Mouse (Mus musculus): ENCODE data around the gene Dusp28. TPM values are rescaled to one million over a fixed set of nuclear protein-coding genes. Genes with fewer than 3 reads are reported as not detected.

The Dusp28 gene
- polyA plus RNA-seq (2015; fragmentation: Nextera tagmentation; extraction: Ambion mirVana): 7.4 and 8.0 TPM in 2 replicates

- Histone ChIP-seq H3K36me3 (replicated peaks) (no peaks in the 10 kb centered on the region), H3K27ac (replicated peaks) (peak within 1 kb of the TSS; percentile 92), H3K9me3 (replicated peaks) (no peaks in the 10 kb centered on the region), H3K27me3 (peaks cover 15% of the 10 kb centered on the region; the same call in 1 of the 2 replicates), H3K9ac (peak within 1 kb of the TSS; percentile 71), H3K4me1 (replicated peaks) (peaks cover 66% of the 10 kb centered on the region), H3K4me3 (replicated peaks) (peak within 1 kb of the TSS; percentile 82), H3K4me2 (peak within 1 kb of the TSS; percentile 95)
- under 1% methylated on average over 81 of the region's 81 CpGs for WGBS (ENCODE audit: insufficient replicate concordance)
- peak; percentile 92 for ATAC-seq (ENCODE audit: insufficient read depth)
These were observed at the start of gene Dusp28 for GRCm38 (mm10) chr1:92906779-92907631. Gene Dusp28 (plus strand): TSS chr1:92906981.

GRCm38 (mm10) chr1:92861503-92861902 lies 45.3 kb upstream of the Dusp28 start:
- H3K9me3 ChIP-seq (replicated peaks): no peaks in the 10 kb centered on the region
- no peak overlapping the region for H3K4me3 ChIP-seq (replicated peaks)
- H3K4me2 ChIP-seq: no peak overlapping the region
- no peak overlapping the region for H3K27ac ChIP-seq (replicated peaks)
- H3K9ac ChIP-seq: no peak overlapping the region
- no peaks in the 10 kb centered on the region for H3K27me3 ChIP-seq
- WGBS (ENCODE audit: insufficient replicate concordance): 45% methylated on average over 6 of the region's 6 CpGs
- H3K4me1 ChIP-seq (replicated peaks): no peaks in the 10 kb centered on the region
- H3K36me3 ChIP-seq (replicated peaks): no peaks in the 10 kb centered on the region
- ATAC-seq (ENCODE audit: insufficient read depth): no peak

DNA sequence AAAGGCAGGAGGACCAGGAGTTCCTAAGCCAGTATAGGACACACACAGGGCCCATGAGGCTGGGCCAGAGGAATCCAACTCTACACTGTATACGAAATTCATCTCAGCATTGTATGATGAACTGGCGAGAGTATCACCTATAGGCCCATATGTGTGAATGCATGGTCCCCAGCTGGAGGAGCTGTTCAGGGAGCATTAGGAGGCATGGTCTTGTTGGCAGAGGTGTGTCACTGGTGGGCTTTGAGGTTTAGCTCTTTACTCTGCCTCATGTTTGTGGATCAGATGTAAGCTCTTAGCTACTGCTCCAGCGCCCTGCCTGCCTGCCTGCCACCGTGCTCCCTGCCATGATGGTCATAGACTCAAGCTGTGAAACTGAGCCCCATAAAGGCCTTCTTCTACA lies 43.5 kb upstream of the Dusp28 start:
- Histone ChIP-seq H3K9ac (no peak overlapping the region), H3K27me3 (no peaks in the 10 kb centered on the region), H3K27ac (replicated peaks) (no peak overlapping the region), H3K4me3 (replicated peaks) (no peak overlapping the region), H3K9me3 (replicated peaks) (no peaks in the 10 kb centered on the region), H3K4me2 (no peak overlapping the region), H3K4me1 (replicated peaks) (no peaks in the 10 kb centered on the region), H3K36me3 (replicated peaks) (no peaks in the 10 kb centered on the region)
- 59% methylated on average over 4 of the region's 4 CpGs for WGBS (ENCODE audit: insufficient replicate concordance)
- no peak for ATAC-seq (ENCODE audit: insufficient read depth)

GRCm38 (mm10) chr1:92866170-92866569 lies 40.6 kb upstream of the Dusp28 start:
- WGBS (ENCODE audit: insufficient replicate concordance): 47% methylated on average over 2 of the region's 2 CpGs
- Histone ChIP-seq H3K36me3 (replicated peaks) (no peaks in the 10 kb centered on the region), H3K27ac (replicated peaks) (no peak overlapping the region), H3K9me3 (replicated peaks) (no peaks in the 10 kb centered on the region), H3K4me3 (replicated peaks) (no peak overlapping the region), H3K4me2 (no peak overlapping the region), H3K4me1 (replicated peaks) (no peaks in the 10 kb centered on the region), H3K9ac (no peak overlapping the region), H3K27me3 (no peaks in the 10 kb centered on the region)
- ATAC-seq (ENCODE audit: insufficient read depth): no peak

DNA sequence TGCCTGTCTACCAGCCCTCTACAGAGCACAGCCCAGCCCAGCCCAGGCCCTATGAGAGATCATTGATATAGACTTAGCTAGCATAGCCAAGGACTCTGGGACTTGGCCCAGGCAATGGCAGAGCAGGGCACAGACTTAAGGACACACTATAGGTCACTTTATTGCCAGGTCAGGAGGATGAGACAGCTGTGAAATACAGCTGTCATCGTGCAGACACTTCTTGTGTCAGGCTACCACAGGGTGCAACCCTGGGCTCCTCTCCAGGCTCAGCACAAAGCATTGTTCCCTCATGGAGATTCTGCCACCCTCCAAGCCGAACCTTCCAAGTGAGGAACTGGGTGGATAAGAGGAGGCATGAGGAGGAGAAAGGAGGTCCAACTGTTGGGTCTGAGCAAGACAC lies 36.8 kb upstream of the Dusp28 start:
- Histone ChIP-seq H3K4me3 (replicated peaks) (no peak overlapping the region), H3K36me3 (replicated peaks) (no peaks in the 10 kb centered on the region), H3K4me1 (replicated peaks) (no peaks in the 10 kb centered on the region)

GRCm38 (mm10) chr1:92872666-92873065 lies 34.1 kb upstream of the Dusp28 start:
- H3K36me3 ChIP-seq (replicated peaks): no peaks in the 10 kb centered on the region
- no peaks in the 10 kb centered on the region for H3K27me3 ChIP-seq
- H3K9ac ChIP-seq: no peak overlapping the region
- H3K4me3 ChIP-seq (replicated peaks): no peak overlapping the region
- no peak overlapping the region for H3K27ac ChIP-seq (replicated peaks)
- no peak overlapping the region for H3K4me2 ChIP-seq
- 68% methylated on average over 7 of the region's 7 CpGs for WGBS (ENCODE audit: insufficient replicate concordance)
- no peak for ATAC-seq (ENCODE audit: insufficient read depth)
- no peaks in the 10 kb centered on the region for H3K4me1 ChIP-seq (replicated peaks)
- no peaks in the 10 kb centered on the region for H3K9me3 ChIP-seq (replicated peaks)

More for the DNA sequence above, 36.8 kb upstream of the Dusp28 start:
- H3K27me3 ChIP-seq: no peaks in the 10 kb centered on the region
- no peak overlapping the region for H3K4me2 ChIP-seq
- H3K27ac ChIP-seq (replicated peaks): no peak overlapping the region
- 35% methylated on average over 2 of the region's 2 CpGs for WGBS (ENCODE audit: insufficient replicate concordance)
- H3K9me3 ChIP-seq (replicated peaks): no peaks in the 10 kb centered on the region
- H3K9ac ChIP-seq: no peak overlapping the region
- ATAC-seq (ENCODE audit: insufficient read depth): no peak

DNA sequence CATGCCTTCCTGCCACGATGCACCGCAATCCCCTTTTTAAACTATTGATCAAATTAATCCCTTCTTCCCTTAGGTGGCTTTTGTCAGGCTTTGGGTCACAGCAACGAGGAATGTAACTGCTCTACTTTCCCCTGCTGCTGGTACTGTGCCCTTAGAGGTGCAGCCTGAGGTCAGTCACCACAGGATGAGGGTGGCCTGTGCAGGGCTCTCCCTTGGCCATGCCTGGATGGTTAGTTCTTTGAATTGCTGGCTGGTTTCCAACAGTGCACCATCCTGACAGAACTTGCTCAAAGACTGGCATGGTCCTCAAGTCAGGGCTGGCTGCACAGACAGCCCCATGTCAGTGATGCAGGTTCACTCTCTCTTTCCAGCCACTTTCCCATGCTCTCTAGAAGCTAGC lies 32.8 kb upstream of the Dusp28 start:
- H3K4me1 ChIP-seq (replicated peaks): no peaks in the 10 kb centered on the region
- WGBS (ENCODE audit: insufficient replicate concordance): 66% methylated on average over 3 of the region's 3 CpGs
- H3K4me2 ChIP-seq: no peak overlapping the region
- H3K9ac ChIP-seq: no peak overlapping the region
- no peaks in the 10 kb centered on the region for H3K27me3 ChIP-seq
- no peak overlapping the region for H3K4me3 ChIP-seq (replicated peaks)
- no peaks in the 10 kb centered on the region for H3K9me3 ChIP-seq (replicated peaks)
- no peak for ATAC-seq (ENCODE audit: insufficient read depth)
- H3K36me3 ChIP-seq (replicated peaks): no peaks in the 10 kb centered on the region
- no peak overlapping the region for H3K27ac ChIP-seq (replicated peaks)

DNA sequence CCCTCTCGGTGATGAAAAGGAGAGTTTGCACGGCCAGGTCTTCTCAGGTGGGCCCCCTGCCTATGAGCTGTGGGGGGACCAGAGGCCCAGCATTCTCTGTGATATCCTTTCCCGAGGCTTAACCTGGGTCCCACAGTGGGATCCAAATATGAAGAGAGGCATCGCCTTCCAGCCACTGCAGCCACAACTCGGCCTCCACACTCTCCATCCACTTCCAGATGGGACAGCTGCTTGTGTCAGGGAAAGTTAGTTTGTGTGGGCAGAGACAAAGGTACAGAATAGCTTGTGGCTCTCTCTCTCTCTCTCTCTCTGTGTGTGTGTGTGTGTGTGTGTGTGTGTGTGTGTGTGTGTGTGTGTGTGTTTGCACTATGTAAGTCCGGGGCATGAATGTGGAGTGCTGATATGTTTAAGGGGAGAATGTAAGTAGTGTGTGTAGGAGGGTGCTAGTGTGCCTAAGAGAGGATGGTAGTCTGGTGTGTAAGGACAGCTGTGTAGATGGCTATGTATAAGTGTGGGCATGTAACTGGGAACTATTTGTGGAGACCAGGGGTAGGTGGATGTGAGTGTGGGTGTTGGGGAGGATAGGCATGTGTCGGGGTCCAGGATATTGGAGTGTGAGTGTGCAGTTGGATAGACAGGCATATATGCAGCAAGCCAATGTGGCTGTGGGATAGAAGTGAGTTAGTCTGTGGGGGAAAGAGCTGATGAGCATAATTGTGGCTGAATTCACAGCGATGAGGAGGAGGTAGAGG lies 31.2 kb upstream of the Dusp28 start:
- no peaks in the 10 kb centered on the region for H3K36me3 ChIP-seq (replicated peaks)
- H3K9ac ChIP-seq: no peak overlapping the region
- no peak for ATAC-seq (ENCODE audit: insufficient read depth)
- H3K27me3 ChIP-seq: no peaks in the 10 kb centered on the region
- H3K9me3 ChIP-seq (replicated peaks): no peaks in the 10 kb centered on the region
- no peak overlapping the region for H3K27ac ChIP-seq (replicated peaks)
- 56% methylated on average over 8 of the region's 8 CpGs for WGBS (ENCODE audit: insufficient replicate concordance)
- H3K4me3 ChIP-seq (replicated peaks): no peak overlapping the region
- no peaks in the 10 kb centered on the region for H3K4me1 ChIP-seq (replicated peaks)
- H3K4me2 ChIP-seq: no peak overlapping the region

- WGBS (ENCODE audit: insufficient replicate concordance): 62% methylated on average over 12 of the region's 12 CpGs
- no peaks in the 10 kb centered on the region for H3K4me1 ChIP-seq (replicated peaks)
- H3K36me3 ChIP-seq (replicated peaks): no peaks in the 10 kb centered on the region
- no peak overlapping the region for H3K9ac ChIP-seq
- no peak for ATAC-seq (ENCODE audit: insufficient read depth)
- H3K27me3 ChIP-seq: no peaks in the 10 kb centered on the region
- H3K9me3 ChIP-seq (replicated peaks): no peaks in the 10 kb centered on the region
- no peak overlapping the region for H3K4me2 ChIP-seq
- no peak overlapping the region for H3K27ac ChIP-seq (replicated peaks)
- no peak overlapping the region for H3K4me3 ChIP-seq (replicated peaks)
These were observed 29.3 kb upstream of the Dusp28 start for GRCm38 (mm10) chr1:92877431-92877978.

DNA sequence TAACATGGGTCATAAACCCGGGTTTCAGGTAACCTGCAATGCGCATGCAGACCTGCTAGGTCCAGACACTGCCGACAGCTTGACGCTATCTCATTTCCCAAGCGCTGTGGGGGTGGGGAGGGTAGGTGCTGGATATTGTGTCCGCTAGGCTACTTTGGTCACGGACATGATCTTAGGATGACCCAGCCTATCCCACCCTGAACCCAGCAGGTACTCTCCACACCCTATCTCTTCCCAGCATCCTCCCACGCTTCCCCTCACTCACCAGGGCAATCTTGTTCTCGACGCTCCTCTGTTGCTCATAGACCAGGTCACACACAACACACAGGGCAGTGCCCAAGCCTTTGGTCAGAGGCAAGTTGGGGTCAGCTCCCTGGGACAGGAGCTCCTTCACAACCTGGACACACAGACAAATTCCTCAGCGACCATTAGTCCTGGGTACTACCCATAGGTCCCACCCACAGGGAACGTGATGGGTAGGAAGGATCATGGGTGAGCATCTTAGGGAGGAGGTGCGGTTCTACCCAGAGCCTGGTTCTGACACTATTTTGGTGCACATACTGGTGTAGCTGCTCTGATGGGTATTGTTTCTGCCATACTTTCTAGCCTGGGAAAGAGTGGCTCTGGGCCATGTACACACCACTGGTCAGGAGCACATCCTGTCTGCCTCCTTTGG lies 28.6 kb upstream of the Dusp28 start:
- no peak overlapping the region for H3K27ac ChIP-seq (replicated peaks)
- no peaks in the 10 kb centered on the region for H3K36me3 ChIP-seq (replicated peaks)
- no peak overlapping the region for H3K4me2 ChIP-seq
- no peak overlapping the region for H3K4me3 ChIP-seq (replicated peaks)
- H3K4me1 ChIP-seq (replicated peaks): no peaks in the 10 kb centered on the region
- no peak overlapping the region for H3K9ac ChIP-seq
- no peak for ATAC-seq (ENCODE audit: insufficient read depth)
- H3K27me3 ChIP-seq: no peaks in the 10 kb centered on the region
- H3K9me3 ChIP-seq (replicated peaks): no peaks in the 10 kb centered on the region
- 61% methylated on average over 13 of the region's 13 CpGs for WGBS (ENCODE audit: insufficient replicate concordance)

DNA sequence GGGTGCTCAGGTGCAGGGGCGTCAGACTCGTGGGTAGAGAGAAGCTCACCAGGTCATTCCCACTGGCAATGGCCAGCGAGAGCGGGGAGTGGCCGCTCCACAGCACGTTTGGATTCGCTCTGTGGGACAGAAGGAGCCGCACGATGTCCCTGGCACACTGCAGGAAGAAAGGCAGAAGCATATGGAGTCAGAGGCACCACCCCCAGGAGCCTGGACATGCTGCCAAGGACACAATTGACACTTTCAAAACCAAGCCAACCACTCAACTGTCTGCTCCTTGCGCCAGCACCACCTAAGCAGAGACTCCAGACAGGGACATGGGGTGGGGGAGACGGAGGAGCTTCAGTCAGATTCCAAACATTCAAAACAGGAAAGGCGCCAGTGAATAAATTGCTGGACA lies 27.5 kb upstream of the Dusp28 start:
- no peak for ATAC-seq (ENCODE audit: insufficient read depth)
- 66% methylated on average over 12 of the region's 12 CpGs for WGBS (ENCODE audit: insufficient replicate concordance)
- H3K27me3 ChIP-seq: no peaks in the 10 kb centered on the region

More for the DNA sequence above, 27.5 kb upstream of the Dusp28 start:
- Histone ChIP-seq H3K36me3 (replicated peaks) (no peaks in the 10 kb centered on the region), H3K9ac (no peak overlapping the region), H3K4me1 (replicated peaks) (no peaks in the 10 kb centered on the region), H3K27ac (replicated peaks) (no peak overlapping the region), H3K9me3 (replicated peaks) (no peaks in the 10 kb centered on the region), H3K4me3 (replicated peaks) (no peak overlapping the region), H3K4me2 (no peak overlapping the region)

Data from liver, embryonic 15.5 days (tissue).